Mouse (Mus musculus) B cell, adult 67 days (primary cell): ENCODE data around the gene Olfr578. TPM values are rescaled to one million over a fixed set of nuclear protein-coding genes. Genes with fewer than 3 reads are reported as not detected.

Experiments
- total RNA-seq, 2 experiments: library from RNA; stranded (reverse); gene quantifications; 4 replicates each; pipeline ENCODE4 v1.2.4; 2023

The Olfr578 gene
- not detected for total RNA-seq

DNA sequence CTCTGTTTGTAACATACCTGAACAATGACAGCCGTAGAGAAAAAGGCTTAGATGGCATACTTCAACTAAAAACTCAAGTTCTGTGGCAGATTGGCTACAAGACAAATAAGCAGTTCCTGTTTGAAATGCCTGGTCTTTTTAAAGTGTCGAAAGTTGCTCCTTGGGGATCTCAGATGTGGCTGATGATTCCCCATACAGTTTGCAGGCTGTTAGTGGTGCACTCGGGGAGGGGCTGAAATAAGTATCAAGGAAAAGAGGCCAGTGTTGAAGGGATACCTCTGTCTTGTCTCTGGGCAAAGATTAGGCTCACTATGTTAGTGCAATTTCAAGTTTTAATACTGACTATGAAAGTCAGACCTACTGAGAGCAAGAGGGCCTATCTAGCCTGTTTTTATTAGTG lies at the start of gene Olfr578:
Olfr578 (minus strand) TSS at position 101 of the 400 bp plus-strand sequence.

DNA sequence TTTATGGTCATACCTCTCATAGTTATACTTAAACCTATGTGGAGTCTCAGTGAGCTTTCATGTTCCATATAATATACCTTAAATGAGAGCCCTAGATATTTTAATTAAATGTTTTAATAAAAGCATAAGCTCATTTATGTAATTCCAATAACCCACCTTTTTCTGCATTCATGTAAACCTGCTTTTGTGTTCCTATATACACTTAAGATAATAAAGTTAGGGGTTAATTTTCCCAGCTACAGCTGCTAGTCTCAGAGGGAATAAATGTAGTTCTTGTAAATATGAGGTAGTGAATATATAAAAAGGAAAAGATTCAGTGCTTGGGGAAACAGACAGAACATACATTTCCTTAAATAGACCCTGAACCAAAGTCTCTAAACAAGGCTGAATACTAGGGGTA lies 48.6 kb upstream of the Olfr578 start, which contains the start of gene Olfr582:
Olfr582 (plus strand) TSS at position 301 of the 400 bp plus-strand sequence.

DNA sequence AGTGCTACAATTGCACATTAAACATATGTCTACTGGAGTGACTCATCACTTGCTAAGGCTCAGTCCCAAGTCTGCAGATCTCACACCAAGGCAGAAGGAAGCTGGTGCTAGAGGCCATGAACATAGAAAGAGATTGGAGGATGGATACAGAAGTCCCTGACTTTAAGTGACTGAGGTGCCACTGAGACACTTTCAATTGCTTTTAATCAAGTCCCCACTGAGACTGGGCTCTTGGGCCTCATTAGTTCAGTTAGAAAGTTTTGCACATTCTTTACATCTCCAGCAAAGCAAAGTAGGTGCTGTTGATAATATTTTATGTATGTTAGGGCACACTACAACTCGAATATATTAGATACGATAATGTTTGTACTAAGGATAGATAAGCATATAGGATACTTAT lies 13.3 kb downstream of the Olfr578 start, which contains the start of gene Olfr577:
Olfr577 (minus strand) TSS at position 101 of the 400 bp plus-strand sequence.

DNA sequence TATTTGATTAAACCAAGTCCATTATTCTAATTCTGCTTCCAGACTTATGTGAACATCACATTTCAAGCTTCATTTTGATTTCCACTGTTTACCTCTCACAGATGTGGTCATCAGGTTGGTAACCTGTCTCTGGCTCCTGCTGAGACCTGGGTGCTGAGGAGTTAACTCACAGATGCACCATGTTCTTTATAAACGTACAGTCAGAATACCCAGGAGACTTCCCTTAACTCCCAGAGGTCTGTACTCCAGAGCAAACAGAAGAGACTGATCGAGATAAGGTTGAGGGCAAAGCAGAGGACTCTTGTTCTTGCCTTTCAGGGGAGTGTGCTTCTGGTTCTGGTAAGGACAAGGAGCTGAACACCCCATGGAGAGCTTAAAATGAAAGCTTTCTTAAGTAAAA lies 26.8 kb downstream of the Olfr578 start, which contains the start of gene Olfr576:
Olfr576 (plus strand) TSS at position 301 of the 400 bp plus-strand sequence.

DNA sequence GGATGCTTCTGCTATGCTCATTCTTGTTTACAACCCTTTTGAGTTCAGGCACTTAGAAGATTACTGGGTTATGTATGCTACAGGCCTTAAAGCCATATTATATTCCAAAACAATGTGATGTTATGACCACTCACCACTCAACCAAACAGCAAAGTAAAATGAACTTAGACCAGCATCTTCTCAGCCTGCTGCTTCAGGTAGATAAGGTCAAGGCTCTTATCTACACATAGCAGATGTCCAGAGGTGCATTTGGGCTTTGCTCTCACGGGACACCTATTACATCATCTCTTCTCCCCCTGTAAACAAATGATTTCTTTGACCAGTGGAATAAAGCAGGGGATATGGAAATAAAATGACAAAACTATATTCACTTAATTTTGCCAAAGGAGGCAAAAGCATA lies 30.5 kb downstream of the Olfr578 start, which contains the start of gene Olfr575:
Olfr575 (minus strand) TSS at position 183 of the 400 bp plus-strand sequence.

DNA sequence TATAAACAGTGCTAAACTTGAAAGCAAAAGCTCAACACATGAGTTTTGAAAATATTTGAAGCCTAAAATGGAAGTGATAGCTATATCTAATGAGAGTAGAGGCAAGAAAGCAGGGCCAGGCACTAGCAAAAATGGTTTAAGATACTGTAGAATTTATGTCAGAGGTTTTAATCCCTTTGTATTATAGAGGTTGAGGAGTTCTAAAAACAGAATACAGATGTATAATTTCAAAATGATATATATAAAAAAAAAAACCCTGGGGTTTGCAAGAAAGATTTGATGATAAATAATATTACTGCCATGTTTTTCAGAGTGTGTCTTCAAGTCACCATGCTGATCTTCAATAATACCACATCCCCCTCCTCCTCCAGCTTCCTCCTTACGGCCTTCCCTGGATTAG lies 41.0 kb downstream of the Olfr578 start, which contains the start of gene Olfr574:
Olfr574 (plus strand) TSS at position 301 of the 400 bp plus-strand sequence.

DNA sequence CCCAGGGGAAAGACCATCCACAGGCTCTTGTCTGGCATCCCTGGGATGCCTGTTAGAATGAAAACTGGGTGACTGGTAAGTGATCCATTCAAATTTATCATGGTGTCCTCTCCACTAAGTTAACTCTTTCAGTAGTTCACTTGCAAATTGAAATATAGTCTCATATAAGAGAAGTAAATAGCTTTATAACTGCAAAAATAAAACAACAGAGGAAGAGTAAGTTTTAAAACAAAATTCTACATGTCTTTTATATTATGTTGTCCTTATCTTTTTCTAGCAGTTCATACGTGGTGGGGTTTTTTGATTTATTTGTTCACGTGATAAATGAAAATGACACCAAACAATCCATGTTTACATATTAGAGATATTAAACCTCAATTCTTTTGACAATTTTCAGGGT lies 46.6 kb downstream of the Olfr578 start, which contains the start of gene Olfr573-ps1:
Olfr573-ps1 (minus strand) TSS at position 101 of the 400 bp plus-strand sequence.

Other genes starting within 250 kb of the Olfr578 start
- gene Olfr560, start 230.0 kb downstream of the Olfr578 start, total RNA-seq = not detected
- not detected for gene Olfr78, start 229.9 kb downstream of the Olfr578 start, total RNA-seq
- not detected for gene Olfr561, start 218.1 kb downstream of the Olfr578 start, total RNA-seq
- gene Olfr564, start 185.8 kb downstream of the Olfr578 start, total RNA-seq = not detected
- gene Olfr566, start 130.6 kb downstream of the Olfr578 start, total RNA-seq = not detected
- gene Olfr568, start 112.2 kb downstream of the Olfr578 start, total RNA-seq = not detected
- gene Olfr569, start 98.4 kb downstream of the Olfr578 start, total RNA-seq = not detected
- not detected for gene Olfr570, start 94.7 kb downstream of the Olfr578 start, total RNA-seq
- gene Olfr571, start 71.8 kb downstream of the Olfr578 start, total RNA-seq = not detected
- not detected for gene Olfr572, start 64.9 kb downstream of the Olfr578 start, total RNA-seq
- gene Olfr573-ps1, start 46.7 kb downstream of the Olfr578 start, total RNA-seq = not detected
- gene Olfr574, start 40.9 kb downstream of the Olfr578 start, total RNA-seq = not detected
- not detected for gene Olfr575, start 30.5 kb downstream of the Olfr578 start, total RNA-seq
- gene Olfr576, start 26.7 kb downstream of the Olfr578 start, total RNA-seq = not detected
- gene Olfr577, start 13.4 kb downstream of the Olfr578 start, total RNA-seq = not detected
- not detected for gene Olfr582, start 48.7 kb upstream of the Olfr578 start, total RNA-seq
- gene Olfr583, start 62.0 kb upstream of the Olfr578 start, total RNA-seq = not detected
- gene Olfr584, start 92.6 kb upstream of the Olfr578 start, total RNA-seq = not detected
- gene Olfr585, start 108.4 kb upstream of the Olfr578 start, total RNA-seq = not detected
- gene Olfr586, start 136.3 kb upstream of the Olfr578 start, total RNA-seq = not detected
- gene Olfr588-ps1, start 151.6 kb upstream of the Olfr578 start, total RNA-seq = not detected
- gene Olfr589, start 167.0 kb upstream of the Olfr578 start, total RNA-seq = not detected
- not detected for gene Olfr591, start 189.0 kb upstream of the Olfr578 start, total RNA-seq
- gene Olfr592, start 195.5 kb upstream of the Olfr578 start, total RNA-seq = not detected
- gene Olfr593, start 222.5 kb upstream of the Olfr578 start, total RNA-seq = not detected
- gene Olfr594, start 227.7 kb upstream of the Olfr578 start, total RNA-seq = not detected